Mouse (Mus musculus): ENCODE measurements around the gene Ppp6r3. TPM values are rescaled to one million over a fixed set of nuclear protein-coding genes. Genes with fewer than 3 reads are reported as not detected.

The Ppp6r3 gene
- polyA plus RNA-seq, 1 experiment, result 34.4 TPM

GRCm38 (mm10) chr19:3576451-3577264, 1.1 kb upstream of the Ppp6r3 start:
- H3K27ac ChIP-seq (ENCODE audit: insufficient read depth, low read length), result no peak overlapping the region
- H3K4me1 ChIP-seq (ENCODE audit: control insufficient read depth, insufficient read depth, insufficient read length), result peaks cover 6% of the 10 kb centered on the region
- H3K27me3 ChIP-seq (ENCODE audit: control insufficient read depth, insufficient read depth, low read length), result no peaks in the 10 kb centered on the region
- H3K4me3 ChIP-seq (ENCODE audit: extremely low read depth, insufficient read depth, insufficient read length), result no peak overlapping the region
- no peak for DNase-seq (ENCODE audit: low read depth in 1 of 2, low spot score in 2 of 2)
- 82% methylated on average over 5 of the region's 5 CpGs for WGBS
- TF ChIP-seq POLR2A (IDR thresholded peaks at IDR 0.05; ENCODE audit: low read depth, low read length), result no peak
- TF ChIP-seq CTCF (IDR thresholded peaks at IDR 0.05; ENCODE audit: extremely low read depth, insufficient read depth, insufficient read length, insufficient replicate concordance), result no peak
- no peaks in the 10 kb centered on the region for H3K36me3 ChIP-seq (ENCODE audit: control insufficient read depth, insufficient read depth, low read length)

- Histone ChIP-seq H3K4me1 (ENCODE audit: control insufficient read depth, insufficient read depth, insufficient read length) (peaks cover 7% of the 10 kb centered on the region), H3K4me3 (ENCODE audit: extremely low read depth, insufficient read depth, insufficient read length) (peak overlapping the region; percentile 85), H3K27ac (ENCODE audit: insufficient read depth, low read length) (peak overlapping the region; percentile 89), H3K27me3 (ENCODE audit: control insufficient read depth, insufficient read depth, low read length) (no peaks in the 10 kb centered on the region), H3K36me3 (ENCODE audit: control insufficient read depth, insufficient read depth, low read length) (no peaks in the 10 kb centered on the region)
- TF ChIP-seq POLR2A (IDR thresholded peaks at IDR 0.05; ENCODE audit: low read depth, low read length), result no peak
- no peak for TF ChIP-seq CTCF (IDR thresholded peaks at IDR 0.05; ENCODE audit: extremely low read depth, insufficient read depth, insufficient read length, insufficient replicate concordance)
- no peak for DNase-seq (ENCODE audit: low read depth in 1 of 2, low spot score in 2 of 2)
- under 1% methylated on average over 46 of the region's 50 CpGs for WGBS
Observed at GRCm38 (mm10) chr19:3575276-3575631, 295 bp downstream of the Ppp6r3 start.

GRCm38 (mm10) chr19:3574593-3575094, 905 bp downstream of the Ppp6r3 start:
- H3K4me3 ChIP-seq (ENCODE audit: extremely low read depth, insufficient read depth, insufficient read length), result peak overlapping the region; percentile 85
- no peaks in the 10 kb centered on the region for H3K27me3 ChIP-seq (ENCODE audit: control insufficient read depth, insufficient read depth, low read length)
- no peak for DNase-seq (ENCODE audit: low read depth in 1 of 2, low spot score in 2 of 2)
- H3K27ac ChIP-seq (ENCODE audit: insufficient read depth, low read length), result no peak overlapping the region
- no peaks in the 10 kb centered on the region for H3K36me3 ChIP-seq (ENCODE audit: control insufficient read depth, insufficient read depth, low read length)
- no peak for TF ChIP-seq POLR2A (IDR thresholded peaks at IDR 0.05; ENCODE audit: low read depth, low read length)
- TF ChIP-seq CTCF (IDR thresholded peaks at IDR 0.05; ENCODE audit: extremely low read depth, insufficient read depth, insufficient read length, insufficient replicate concordance), result no peak
- WGBS, result 1% methylated on average over 9 of the region's 9 CpGs
- H3K4me1 ChIP-seq (ENCODE audit: control insufficient read depth, insufficient read depth, insufficient read length), result peaks cover 9% of the 10 kb centered on the region

GRCm38 (mm10) chr19:3564309-3564708, 11.2 kb downstream of the Ppp6r3 start:
- Histone ChIP-seq H3K4me3 (ENCODE audit: extremely low read depth, insufficient read depth, insufficient read length) (no peak overlapping the region), H3K27me3 (ENCODE audit: control insufficient read depth, insufficient read depth, low read length) (no peaks in the 10 kb centered on the region), H3K36me3 (ENCODE audit: control insufficient read depth, insufficient read depth, low read length) (no peaks in the 10 kb centered on the region), H3K27ac (ENCODE audit: insufficient read depth, low read length) (no peak overlapping the region), H3K4me1 (ENCODE audit: control insufficient read depth, insufficient read depth, insufficient read length) (peaks cover 9% of the 10 kb centered on the region)
- WGBS, result 87% methylated on average over 3 of the region's 3 CpGs
- DNase-seq (ENCODE audit: low read depth in 1 of 2, low spot score in 2 of 2), result no peak
- TF ChIP-seq CTCF (IDR thresholded peaks at IDR 0.05; ENCODE audit: extremely low read depth, insufficient read depth, insufficient read length, insufficient replicate concordance) (no peak), POLR2A (IDR thresholded peaks at IDR 0.05; ENCODE audit: low read depth, low read length) (no peak)

- Histone ChIP-seq H3K4me3 (ENCODE audit: extremely low read depth, insufficient read depth, insufficient read length) (no peak overlapping the region), H3K4me1 (ENCODE audit: control insufficient read depth, insufficient read depth, insufficient read length) (peaks cover 7% of the 10 kb centered on the region), H3K36me3 (ENCODE audit: control insufficient read depth, insufficient read depth, low read length) (no peaks in the 10 kb centered on the region), H3K27me3 (ENCODE audit: control insufficient read depth, insufficient read depth, low read length) (no peaks in the 10 kb centered on the region), H3K27ac (ENCODE audit: insufficient read depth, low read length) (no peak overlapping the region)
- no peak for DNase-seq (ENCODE audit: low read depth in 1 of 2, low spot score in 2 of 2)
- 85% methylated on average over 6 of the region's 6 CpGs for WGBS
- no peak for TF ChIP-seq POLR2A (IDR thresholded peaks at IDR 0.05; ENCODE audit: low read depth, low read length)
- no peak for TF ChIP-seq CTCF (IDR thresholded peaks at IDR 0.05; ENCODE audit: extremely low read depth, insufficient read depth, insufficient read length, insufficient replicate concordance)
Observed at GRCm38 (mm10) chr19:3562752-3563151, 12.8 kb downstream of the Ppp6r3 start.

GRCm38 (mm10) chr19:3562298-3562697, 13.3 kb downstream of the Ppp6r3 start:
- Histone ChIP-seq H3K27ac (ENCODE audit: insufficient read depth, low read length) (no peak overlapping the region), H3K36me3 (ENCODE audit: control insufficient read depth, insufficient read depth, low read length) (no peaks in the 10 kb centered on the region), H3K27me3 (ENCODE audit: control insufficient read depth, insufficient read depth, low read length) (no peaks in the 10 kb centered on the region), H3K4me3 (ENCODE audit: extremely low read depth, insufficient read depth, insufficient read length) (no peak overlapping the region), H3K4me1 (ENCODE audit: control insufficient read depth, insufficient read depth, insufficient read length) (peaks cover 8% of the 10 kb centered on the region)
- TF ChIP-seq POLR2A (IDR thresholded peaks at IDR 0.05; ENCODE audit: low read depth, low read length) (no peak), CTCF (IDR thresholded peaks at IDR 0.05; ENCODE audit: extremely low read depth, insufficient read depth, insufficient read length, insufficient replicate concordance) (no peak)
- WGBS, result 93% methylated on average over 2 of the region's 2 CpGs
- DNase-seq (ENCODE audit: low read depth in 1 of 2, low spot score in 2 of 2), result no peak
